Mouse (Mus musculus): Measurements from ENCODE around the gene Nudt8.

- TF ChIP-seq EP300 (IDR thresholded peaks at IDR 0.05; ENCODE audit: low read depth) (no peak), CTCF (IDR thresholded peaks at IDR 0.05; ENCODE audit: low read depth) (no peak)
Measured at GRCm38 (mm10) chr19:4003112-4003511, 2.7 kb downstream of the Nudt8 start, which contains the start of gene Doc2g.

Measured in liver, postnatal 0 days (tissue).